Mouse (Mus musculus) forebrain, embryonic 12.5 days (tissue): ENCODE measurements at regions not wholly inside any gene's neighbourhood (a gene's known extent, or its start where the extent isn't known, plus 50 kb on each side); places are given as distances from the start of the nearest gene placed in this dataset.
"Not testable (repeated sequence)": the region's sequence is repeated elsewhere in the genome, so short reads cannot be mapped to it uniquely, and the experiment has no call there.

Source experiments
- ATAC-seq: fragments of 200-750 bp; cut with Nextera tagmentation; 2 replicates; pipeline ENCODE4 v1.8.0; 2017; ENCODE audit warnings: moderate TSS enrichment; ENCODE audit not compliant: low FRiP score
- H3K27ac ChIP-seq: fragments of 300-500 bp; sonication (generic); 2 replicates; pipeline ENCODE4 v1.5.1; 2016; ENCODE audit warnings: mild to moderate bottlenecking
- H3K27me3 ChIP-seq: fragments of 300-500 bp; sonication (generic); 2 replicates; pipeline ENCODE4 v1.6.1; 2016; ENCODE audit warnings: mild to moderate bottlenecking
- H3K36me3 ChIP-seq: fragments of 300-500 bp; sonication (generic); replicated peaks from 2 replicates; pipeline ENCODE4 v1.6.1; 2016; ENCODE audit warnings: mild to moderate bottlenecking
- H3K4me1 ChIP-seq: fragments of 300-500 bp; sonication (generic); 2 replicates; pipeline ENCODE4 v1.6.1; 2016
- H3K4me2 ChIP-seq: fragments of 300-500 bp; sonication (generic); 2 replicates; pipeline ENCODE4 v1.6.1; 2016; ENCODE audit warnings: mild to moderate bottlenecking, moderate library complexity
- H3K4me3 ChIP-seq: fragments of 300-500 bp; sonication (generic); replicated peaks from 2 replicates; pipeline ENCODE4 v1.5.1; 2016; ENCODE audit warnings: mild to moderate bottlenecking
- H3K9ac ChIP-seq: fragments of 300-500 bp; sonication (generic); 2 replicates; pipeline ENCODE4 v1.6.1; 2016; ENCODE audit warnings: mild to moderate bottlenecking
- H3K9me3 ChIP-seq: fragments of 300-500 bp; sonication (generic); 2 replicates; pipeline ENCODE4 v1.6.1; 2016
- WGBS: fragments of 180-500 bp; shearing (Covaris S2); methylation state at CpG from one replicate; pipeline ENCODE4 v1.1.7; 2016; 5-methylcytosine and 5-hydroxymethylcytosine counted together

- H3K9ac ChIP-seq, result no peak overlapping the region
Observed at GRCm38 (mm10) chr10:117454171-117454500, 74.3 kb upstream of the Cpsf6 start.

DNA sequence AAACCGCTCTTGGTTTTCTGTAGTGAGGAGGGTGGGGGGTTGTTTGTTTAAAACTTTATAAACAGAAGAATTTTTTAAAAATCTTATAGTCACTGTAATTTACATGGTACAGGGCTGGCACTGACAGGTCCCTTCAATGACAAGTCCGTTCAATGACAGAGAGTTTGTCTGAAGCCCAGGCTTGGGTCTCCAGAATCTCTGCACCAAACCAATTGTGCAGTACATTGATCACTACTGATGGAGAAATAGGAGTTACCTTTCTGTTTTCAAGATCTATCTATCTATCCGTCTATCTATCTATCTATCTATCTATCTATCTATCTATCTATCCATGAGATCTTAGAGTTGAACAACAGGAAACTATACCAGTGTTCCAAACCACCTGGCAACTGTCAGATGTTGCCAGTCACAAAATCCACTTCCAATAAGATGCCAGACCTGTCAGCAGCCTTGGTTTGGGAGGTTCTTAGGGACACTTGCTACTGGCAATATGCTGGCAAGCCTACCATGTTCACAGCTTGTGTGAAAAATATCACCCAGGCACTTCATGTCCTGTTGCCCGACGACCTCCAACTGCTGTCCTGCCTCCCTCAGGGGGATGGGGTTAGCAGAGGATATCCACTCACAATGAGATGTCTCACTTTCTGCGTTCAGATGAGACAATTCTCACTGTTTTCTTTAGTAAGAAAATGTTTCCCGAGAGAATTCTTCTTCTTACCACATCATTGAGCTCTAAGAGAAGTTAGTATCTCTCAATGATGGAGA, 73.8 kb upstream of the Cpsf6 start:
- Histone ChIP-seq H3K9me3 (no peaks in the 10 kb centered on the region), H3K27me3 (peaks cover 3% of the 10 kb centered on the region; the same call in 1 of the 2 replicates), H3K36me3 (no peaks in the 10 kb centered on the region), H3K4me3 (no peak overlapping the region), H3K27ac (no peak overlapping the region), H3K4me2 (no peak overlapping the region), H3K4me1 (peaks cover 4% of the 10 kb centered on the region; the same call in 1 of the 2 replicates), H3K9ac (no peak overlapping the region)
- WGBS, result 86% methylated on average over 7 of the region's 7 CpGs
- no peak for ATAC-seq

More at GRCm38 (mm10) chr10:117454171-117454500, 74.3 kb upstream of the Cpsf6 start:
- H3K4me2 ChIP-seq, result no peak overlapping the region
- no peaks in the 10 kb centered on the region for H3K9me3 ChIP-seq
- H3K27ac ChIP-seq, result no peak overlapping the region
- no peak for ATAC-seq
- WGBS, result 90% methylated on average over 3 of the region's 3 CpGs
- no peak overlapping the region for H3K4me3 ChIP-seq
- peaks cover 4% of the 10 kb centered on the region; the same call in 1 of the 2 replicates for H3K4me1 ChIP-seq
- no peaks in the 10 kb centered on the region for H3K36me3 ChIP-seq
- peaks cover 3% of the 10 kb centered on the region; the same call in 1 of the 2 replicates for H3K27me3 ChIP-seq

- peaks cover 4% of the 10 kb centered on the region; the same call in 1 of the 2 replicates for H3K4me1 ChIP-seq
Observed at GRCm38 (mm10) chr10:117452190-117452950, 72.6 kb upstream of the Cpsf6 start.

DNA sequence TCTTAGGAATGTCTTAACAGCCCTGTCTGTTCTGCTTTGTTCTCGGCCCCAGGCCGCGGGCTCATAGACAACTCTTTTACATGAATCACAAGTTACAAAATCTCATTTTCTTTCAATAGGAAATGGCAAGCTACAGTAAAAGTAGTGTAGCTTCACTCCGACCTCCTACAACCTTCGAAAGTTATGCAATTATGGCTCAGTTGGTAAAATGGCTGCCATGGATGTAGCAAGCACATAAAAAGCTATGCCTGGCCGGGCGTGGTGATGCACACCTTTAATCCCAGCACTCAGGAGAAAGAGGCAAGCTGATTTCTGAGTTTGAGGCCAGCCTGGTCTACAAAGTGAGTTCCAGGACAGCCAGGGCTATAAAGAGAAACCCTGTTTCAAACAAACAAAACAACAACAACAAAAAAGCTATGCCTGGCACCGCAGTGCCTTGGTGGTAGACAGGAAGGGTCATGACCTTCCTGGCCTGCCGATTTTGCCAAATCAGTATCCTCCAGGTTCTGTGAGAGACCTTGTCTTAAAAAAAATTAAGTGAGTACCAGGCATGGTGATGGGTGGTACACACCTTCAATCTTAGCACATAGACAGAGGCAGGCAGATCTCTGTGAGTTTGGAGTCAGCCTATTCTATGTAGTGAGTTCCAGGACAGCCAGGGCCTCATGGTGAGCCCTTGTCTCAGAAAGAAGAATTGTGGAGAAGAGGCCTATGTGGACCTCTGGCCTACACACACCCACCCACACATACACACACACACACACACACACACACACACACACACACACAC, 71.8 kb upstream of the Cpsf6 start:
- 95% methylated on average over 9 of the region's 9 CpGs for WGBS
- no peak overlapping the region for H3K9ac ChIP-seq

More at GRCm38 (mm10) chr10:117452190-117452950, 72.6 kb upstream of the Cpsf6 start:
- H3K9ac ChIP-seq, result no peak overlapping the region
- H3K27me3 ChIP-seq, result peaks cover 3% of the 10 kb centered on the region; the same call in 1 of the 2 replicates
- H3K36me3 ChIP-seq, result no peaks in the 10 kb centered on the region
- no peak overlapping the region for H3K4me2 ChIP-seq
- no peak overlapping the region for H3K4me3 ChIP-seq
- ATAC-seq, result no peak
- no peaks in the 10 kb centered on the region for H3K9me3 ChIP-seq
- no peak overlapping the region for H3K27ac ChIP-seq
- 24% methylated on average over 7 of the region's 7 CpGs for WGBS

DNA sequence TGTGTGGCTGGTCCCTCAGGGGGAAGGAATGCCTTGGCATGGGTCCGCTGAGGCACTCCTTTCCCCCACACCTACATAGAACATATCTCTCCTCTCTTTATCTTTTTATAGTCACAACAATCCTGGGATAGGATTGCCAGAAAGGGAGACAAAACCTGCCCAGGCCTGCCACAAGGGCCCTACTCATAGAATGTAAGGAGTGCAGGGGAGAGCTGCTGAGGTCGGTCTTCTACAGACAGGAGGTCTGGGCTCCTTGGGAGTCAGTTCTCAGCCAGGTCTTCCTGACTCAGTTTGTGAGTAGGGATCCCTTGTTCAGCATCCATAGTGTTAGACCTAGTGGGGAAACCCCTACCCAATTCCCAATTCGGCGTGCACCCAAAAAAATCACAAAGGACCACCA, 70.8 kb upstream of the Cpsf6 start:
- no peak overlapping the region for H3K9ac ChIP-seq
- H3K9me3 ChIP-seq, result no peaks in the 10 kb centered on the region
- ATAC-seq, result no peak
- no peak overlapping the region for H3K27ac ChIP-seq
- H3K4me2 ChIP-seq, result no peak overlapping the region
- WGBS, result 98% methylated on average over 4 of the region's 4 CpGs
- peaks cover 4% of the 10 kb centered on the region; the same call in 1 of the 2 replicates for H3K4me1 ChIP-seq
- H3K4me3 ChIP-seq, result no peak overlapping the region
- peaks cover 3% of the 10 kb centered on the region; the same call in 1 of the 2 replicates for H3K27me3 ChIP-seq
- H3K36me3 ChIP-seq, result no peaks in the 10 kb centered on the region

More for the DNA sequence above, 71.8 kb upstream of the Cpsf6 start:
- no peak overlapping the region for H3K27ac ChIP-seq
- no peak overlapping the region for H3K4me3 ChIP-seq
- H3K4me2 ChIP-seq, result no peak overlapping the region
- no peaks in the 10 kb centered on the region for H3K36me3 ChIP-seq
- H3K27me3 ChIP-seq, result peaks cover 3% of the 10 kb centered on the region; the same call in 1 of the 2 replicates
- H3K9me3 ChIP-seq, result no peaks in the 10 kb centered on the region
- no peak for ATAC-seq
- peaks cover 4% of the 10 kb centered on the region; the same call in 1 of the 2 replicates for H3K4me1 ChIP-seq

DNA sequence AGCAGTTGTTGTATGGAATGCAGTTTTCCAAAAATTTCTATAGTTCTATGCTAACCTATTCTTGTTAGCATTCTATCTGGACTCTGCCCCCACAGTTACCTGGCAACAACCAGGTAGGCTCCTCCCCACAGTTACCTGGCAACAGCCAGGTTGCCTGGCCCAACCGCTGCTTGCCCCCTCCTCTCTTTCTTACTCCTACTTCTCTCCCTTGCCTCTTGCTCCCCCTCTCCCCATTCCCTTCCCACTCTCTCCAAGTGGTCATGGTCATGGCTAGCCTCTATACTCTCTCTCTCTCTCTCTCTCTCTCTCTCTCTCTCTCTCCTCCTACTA, 70.4 kb upstream of the Cpsf6 start:
- no peak overlapping the region for H3K27ac ChIP-seq
- no peak for ATAC-seq
- H3K9ac ChIP-seq, result no peak overlapping the region
- peaks cover 3% of the 10 kb centered on the region; the same call in 1 of the 2 replicates for H3K27me3 ChIP-seq
- WGBS, result 89% methylated on average over 1 of the region's 1 CpGs
- H3K36me3 ChIP-seq, result no peaks in the 10 kb centered on the region
- H3K9me3 ChIP-seq, result no peaks in the 10 kb centered on the region
- peaks cover 4% of the 10 kb centered on the region; the same call in 1 of the 2 replicates for H3K4me1 ChIP-seq
- H3K4me2 ChIP-seq, result no peak overlapping the region
- no peak overlapping the region for H3K4me3 ChIP-seq

DNA sequence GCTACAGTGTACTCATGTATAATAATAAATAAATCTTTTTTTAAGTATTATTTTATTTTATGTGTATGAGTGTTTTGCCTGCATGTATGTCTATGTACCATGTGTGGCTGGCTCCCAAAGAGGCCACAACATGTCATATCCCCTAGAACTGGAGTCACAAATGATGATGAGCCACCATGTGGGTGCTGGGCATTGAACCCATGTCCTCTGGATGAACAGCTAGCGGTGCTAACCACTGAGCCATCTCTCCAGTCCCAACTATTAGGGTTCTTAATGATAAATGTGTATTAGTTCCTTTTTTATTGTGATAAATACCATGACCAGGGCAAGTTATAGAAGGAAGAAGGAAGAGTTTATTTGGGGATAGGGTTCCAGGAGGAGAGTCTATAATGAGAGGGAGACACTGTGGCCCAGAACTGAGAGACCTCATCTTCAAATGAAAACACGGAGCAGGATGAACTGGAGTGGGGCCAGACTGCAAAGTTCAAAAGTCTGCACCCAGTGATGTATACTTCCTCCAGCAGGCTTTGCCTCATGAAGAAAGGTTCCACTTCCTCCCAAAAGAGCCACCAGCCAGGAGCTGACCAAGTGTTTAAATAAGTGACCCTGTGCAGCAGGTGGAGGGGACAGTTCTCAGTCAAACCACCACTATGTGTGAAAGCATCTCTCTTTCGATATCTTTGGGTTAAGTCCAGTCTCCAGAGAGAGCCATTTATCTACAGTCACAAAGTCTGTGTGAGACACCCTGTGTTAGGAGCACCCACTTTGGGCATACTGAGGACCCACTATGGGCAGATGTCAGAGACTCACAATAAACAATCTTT, 69.8 kb upstream of the Cpsf6 start:
- no peak overlapping the region for H3K4me3 ChIP-seq
- no peak overlapping the region for H3K27ac ChIP-seq
- H3K9me3 ChIP-seq, result no peaks in the 10 kb centered on the region
- H3K36me3 ChIP-seq, result no peaks in the 10 kb centered on the region
- H3K9ac ChIP-seq, result no peak overlapping the region
- peaks cover 3% of the 10 kb centered on the region; the same call in 1 of the 2 replicates for H3K27me3 ChIP-seq
- no peak for ATAC-seq
- WGBS, result 87% methylated on average over 3 of the region's 3 CpGs
- H3K4me1 ChIP-seq, result peaks cover 4% of the 10 kb centered on the region; the same call in 1 of the 2 replicates
- H3K4me2 ChIP-seq, result no peak overlapping the region

DNA sequence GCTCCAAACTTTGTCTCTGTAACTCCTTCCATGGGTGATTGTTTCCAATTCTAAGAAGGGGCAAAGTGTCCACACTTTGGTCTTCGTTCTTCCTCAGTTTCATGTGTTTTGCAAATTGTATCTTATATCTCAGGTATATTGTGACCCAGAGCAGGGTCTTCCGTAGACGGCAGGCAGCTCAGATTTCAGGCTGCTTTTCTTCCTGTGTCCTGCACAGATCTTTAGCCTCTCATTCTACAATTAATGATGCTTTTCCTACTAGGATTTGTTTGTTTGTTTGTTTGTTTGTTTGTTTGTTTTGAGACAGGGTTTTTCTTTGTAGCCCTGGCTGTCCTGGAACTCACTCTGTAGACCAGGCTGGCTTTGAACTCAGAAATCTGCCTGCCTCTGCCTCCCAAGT, 69.0 kb upstream of the Cpsf6 start:
- not testable (repeated sequence) for H3K27me3 ChIP-seq, H3K4me2 ChIP-seq, H3K36me3 ChIP-seq, ATAC-seq, H3K9me3 ChIP-seq, H3K9ac ChIP-seq, H3K4me3 ChIP-seq, H3K27ac ChIP-seq, H3K4me1 ChIP-seq
- WGBS, result 88% methylated on average over 3 of the region's 3 CpGs

DNA sequence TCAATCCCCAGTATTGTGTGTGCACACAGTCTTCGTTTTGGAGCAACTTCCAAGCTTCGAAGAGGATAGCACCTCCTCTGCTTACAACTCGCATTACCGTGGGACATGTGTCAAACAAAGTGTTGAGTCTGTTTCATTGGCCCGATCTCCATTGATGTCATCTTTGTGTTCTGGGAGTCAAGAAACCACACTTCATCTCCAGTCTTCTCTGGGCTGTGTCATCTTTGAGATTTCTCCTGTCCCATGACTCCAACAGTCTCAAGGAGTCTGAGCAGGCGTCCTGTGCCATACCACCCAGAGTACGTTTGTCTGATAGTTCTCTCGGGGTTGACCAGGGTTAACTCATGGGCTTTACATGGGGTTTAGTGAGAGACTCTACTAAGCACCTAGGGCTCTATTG, 67.8 kb upstream of the Cpsf6 start:
- H3K27me3 ChIP-seq, result no peaks in the 10 kb centered on the region
- WGBS, result 92% methylated on average over 8 of the region's 8 CpGs
- H3K4me1 ChIP-seq, result peaks cover 4% of the 10 kb centered on the region; the same call in 1 of the 2 replicates
- H3K9me3 ChIP-seq, result peaks cover 5% of the 10 kb centered on the region; the same call in 1 of the 2 replicates
- H3K4me3 ChIP-seq, result no peak overlapping the region
- H3K9ac ChIP-seq, result no peak overlapping the region
- H3K27ac ChIP-seq, result no peak overlapping the region
- H3K4me2 ChIP-seq, result no peak overlapping the region
- ATAC-seq, result no peak
- H3K36me3 ChIP-seq, result no peaks in the 10 kb centered on the region

GRCm38 (mm10) chr10:117447206-117447605, 67.4 kb upstream of the Cpsf6 start:
- Histone ChIP-seq H3K27ac (no peak overlapping the region), H3K9me3 (peaks cover 5% of the 10 kb centered on the region; the same call in 1 of the 2 replicates), H3K4me2 (no peak overlapping the region), H3K4me3 (no peak overlapping the region), H3K9ac (no peak overlapping the region), H3K27me3 (no peaks in the 10 kb centered on the region), H3K36me3 (no peaks in the 10 kb centered on the region), H3K4me1 (peaks cover 4% of the 10 kb centered on the region)
- ATAC-seq, result no peak
- WGBS, result 76% methylated on average over 8 of the region's 8 CpGs

DNA sequence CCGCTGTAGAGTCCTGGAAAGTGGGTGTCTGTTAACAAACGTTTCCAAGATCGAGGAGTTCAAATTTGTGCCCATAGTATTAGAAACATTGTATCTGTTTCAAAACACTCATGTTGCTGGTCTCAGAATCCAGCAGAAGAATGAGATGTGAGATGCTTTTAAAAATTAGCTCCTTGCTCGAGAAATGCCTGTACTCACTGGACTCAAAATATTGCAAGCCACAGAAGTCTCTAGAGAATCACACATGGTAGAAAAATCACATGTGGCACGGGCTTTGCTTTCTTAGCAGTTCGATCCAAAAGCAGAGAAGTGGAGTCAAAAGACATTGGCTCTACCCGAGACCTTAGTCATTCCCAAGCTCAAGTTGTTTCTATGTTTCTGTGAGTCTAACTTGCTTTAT, 67.0 kb upstream of the Cpsf6 start:
- Histone ChIP-seq H3K27me3 (no peaks in the 10 kb centered on the region), H3K9ac (no peak overlapping the region), H3K27ac (no peak overlapping the region), H3K9me3 (peaks cover 5% of the 10 kb centered on the region; the same call in 1 of the 2 replicates), H3K4me3 (no peak overlapping the region), H3K4me2 (no peak overlapping the region), H3K4me1 (peaks cover 7% of the 10 kb centered on the region), H3K36me3 (no peaks in the 10 kb centered on the region)
- 89% methylated on average over 7 of the region's 7 CpGs for WGBS
- ATAC-seq, result no peak
